Mouse (Mus musculus): Measurements from ENCODE around the gene Olfr1184.
"Not testable (repeated sequence)": the region's sequence is repeated elsewhere in the genome, so short reads cannot be mapped to it uniquely, and the experiment has no call there.

Gene Olfr1184

DNA sequence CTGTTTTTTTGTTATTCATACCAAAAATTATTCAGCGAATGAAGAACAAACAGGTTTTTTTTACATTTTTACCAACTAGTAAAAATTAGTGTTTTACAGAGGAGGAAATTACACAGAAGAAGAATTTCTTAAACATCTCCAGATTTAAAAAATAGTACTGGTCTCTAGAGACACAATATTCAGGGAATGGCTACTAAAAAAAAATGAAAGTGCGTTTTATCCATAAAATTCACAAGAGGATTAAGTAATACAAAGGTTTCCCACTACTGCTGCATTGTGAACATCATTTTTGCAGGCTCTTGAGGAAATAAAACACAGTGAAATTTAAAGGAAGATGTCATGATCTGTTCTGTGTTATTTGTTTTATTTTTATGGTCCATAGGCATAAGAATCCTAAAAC is at the start of gene Olfr1184:
Olfr1184 (plus strand) TSS at position 301 of the 400 bp plus-strand sequence.
- DNase-seq (ENCODE audit: low spot score) = no peak

DNA sequence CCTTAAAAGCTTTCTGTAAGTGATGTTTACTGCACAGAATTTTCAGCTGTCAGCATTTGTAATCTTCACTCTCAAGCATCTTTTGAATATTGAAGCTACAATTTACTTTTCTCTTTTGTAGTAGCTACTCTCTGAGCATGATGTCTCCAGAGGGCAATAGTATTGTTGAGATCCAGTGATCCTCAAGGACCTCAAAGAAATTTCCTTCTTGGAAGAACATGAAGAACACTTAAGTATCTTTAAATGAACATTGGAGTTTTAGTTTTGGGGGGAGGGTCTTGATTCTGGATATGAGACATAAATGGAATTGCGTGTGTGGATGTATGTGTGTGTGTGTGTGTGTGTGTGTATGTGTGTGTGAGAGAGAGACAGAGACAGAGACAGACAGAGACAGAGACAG is 34.4 kb upstream of the Olfr1184 start, which contains the start of gene Gm13757:
Gm13757 (minus strand) TSS at position 101 of the 400 bp plus-strand sequence.
- no peak for DNase-seq (ENCODE audit: low spot score)

DNA sequence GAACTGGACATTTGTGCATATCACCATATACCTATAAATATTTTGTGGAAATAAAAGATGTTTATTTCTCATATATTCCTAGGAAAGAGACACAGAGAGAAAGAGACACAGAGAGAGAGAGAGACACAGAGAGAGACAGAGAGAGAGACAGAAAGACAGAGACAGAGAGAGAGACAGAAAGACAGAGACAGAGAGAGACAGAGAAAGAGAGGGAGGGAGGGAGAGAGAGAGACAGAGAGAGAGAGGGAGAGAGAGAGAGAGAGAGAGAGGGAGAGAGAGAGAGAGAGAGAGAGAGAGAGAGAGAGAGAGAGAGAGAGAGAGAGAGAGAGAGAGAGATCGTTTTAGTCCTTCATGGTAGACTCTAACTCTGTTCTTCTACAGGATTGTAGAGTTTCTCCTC is 28.8 kb upstream of the Olfr1184 start, which contains the start of gene Olfr1183:
Olfr1183 (plus strand) TSS at position 301 of the 400 bp plus-strand sequence.
- DNase-seq (ENCODE audit: low spot score) = not testable (repeated sequence)

DNA sequence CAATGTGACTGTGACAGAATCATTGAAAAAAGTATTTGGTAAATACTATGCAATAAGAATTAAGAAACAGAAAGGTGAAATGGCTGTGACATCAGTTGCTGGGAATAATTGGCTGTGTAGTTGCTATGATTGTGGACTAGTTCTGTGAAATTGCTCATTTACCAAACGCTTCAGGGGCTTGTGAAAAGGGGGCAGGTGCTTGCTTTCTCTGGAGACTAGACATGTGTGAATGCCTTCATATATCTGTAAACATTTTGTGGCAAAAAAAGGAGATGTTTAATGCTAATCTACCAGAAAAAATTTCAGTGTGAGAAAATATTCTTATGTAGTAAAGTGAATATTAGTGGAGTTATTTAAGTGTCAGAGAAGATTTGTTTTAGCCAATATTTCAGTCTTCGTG is 9.6 kb downstream of the Olfr1184 start, which contains the start of gene Olfr1185-ps1:
Olfr1185-ps1 (plus strand) TSS at position 301 of the 400 bp plus-strand sequence.
- no peak for DNase-seq (ENCODE audit: low spot score)

DNA sequence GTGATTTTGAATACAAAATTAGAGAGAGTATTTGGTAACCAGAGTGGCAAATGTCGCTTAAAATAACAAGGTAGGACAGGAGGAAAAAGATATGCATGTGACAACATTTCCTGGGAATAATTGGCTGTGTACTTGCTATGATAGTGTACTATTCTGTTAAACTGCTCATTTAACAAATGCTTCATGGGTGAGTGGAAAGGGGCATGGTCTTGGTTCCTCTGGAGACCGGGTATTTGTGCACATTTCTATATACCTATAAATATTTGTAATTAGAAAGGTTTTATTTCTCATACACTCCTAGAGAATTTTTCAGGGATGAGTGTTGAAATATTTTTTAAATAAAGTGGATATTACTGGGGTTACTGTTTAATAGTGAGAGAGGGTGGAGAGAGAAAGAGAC is 34.9 kb downstream of the Olfr1184 start, which contains the start of gene Olfr1186:
Olfr1186 (plus strand) TSS at position 301 of the 400 bp plus-strand sequence.
- no peak for DNase-seq (ENCODE audit: low spot score)

DNA sequence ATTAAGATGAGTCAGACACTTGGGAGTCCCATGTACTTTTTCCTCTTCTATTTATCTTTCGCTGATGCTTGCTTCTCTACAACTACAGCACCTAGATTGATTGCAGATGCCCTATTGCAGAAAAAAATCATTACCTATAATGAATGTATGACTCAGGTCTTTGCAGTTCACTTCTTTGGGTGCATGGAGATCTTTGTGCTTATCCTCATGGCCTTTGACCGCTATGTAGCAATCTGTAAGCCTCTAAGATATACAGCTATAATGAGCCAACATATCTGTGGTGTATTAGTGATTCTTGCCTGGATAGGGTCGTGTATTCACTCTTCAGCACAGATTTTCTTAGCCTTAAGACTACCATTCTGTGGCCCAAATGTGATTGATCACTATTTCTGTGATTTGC is 42.3 kb downstream of the Olfr1184 start:
- no peak for DNase-seq (ENCODE audit: low spot score)
